Comparison of ENCODE assay signal across 19 mouse cellular contexts in the genomic region with DNA sequence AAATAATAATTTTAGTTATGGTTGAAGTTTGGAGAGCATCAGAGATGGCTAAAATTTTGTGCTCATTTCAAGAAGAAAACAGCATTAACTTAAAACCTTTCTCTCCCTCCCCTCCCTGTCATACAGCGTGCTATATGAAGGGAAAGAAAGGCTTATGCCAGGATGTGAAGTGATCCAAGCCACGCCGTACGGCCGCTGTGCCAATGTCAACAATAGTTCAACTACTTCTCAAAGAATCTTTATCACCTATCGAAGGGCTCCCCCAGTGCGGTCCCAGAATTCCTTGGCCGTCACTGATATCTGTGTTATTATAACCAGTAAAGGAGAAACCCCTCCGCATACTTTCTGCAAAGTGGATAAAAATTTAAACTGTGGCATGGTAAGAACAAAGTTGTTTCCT. TPM values are rescaled to one million over a fixed set of nuclear protein-coding genes. Genes with fewer than 3 reads are reported as not detected.
DNase-seq lines count a peak whose midpoint lies in the region; ATAC-seq and TF ChIP-seq lines count a peak whose summit lies in the region.
"Had no signal": no experiment of that assay in that cellular context is flagged by ENCODE, and none has a peak within 500 bp of the region (broad histone marks: within the 10 kb centered on the region; RNA-seq: fewer than 3 reads in every experiment).

No protein-coding gene starts in this region.

- H3K4me2 ChIP-seq in heart, embryonic 14.5 days (ENCODE audit: low read length) = no peak overlapping the region
- no peak overlapping the region for H3K4me2 ChIP-seq in lung, embryonic 14.5 days
- H3K4me2 ChIP-seq in stomach, embryonic 16.5 days (ENCODE audit: low read depth, low read length) = no peak overlapping the region
- no peak overlapping the region for H3K4me2 ChIP-seq in midbrain, embryonic 16.5 days (ENCODE audit: low read length)
- H3K4me2 ChIP-seq: forebrain, embryonic 13.5 days; hindbrain, embryonic 15.5 days; intestine, embryonic 15.5 days; limb, embryonic 13.5 days; liver, embryonic 15.5 days; midbrain, embryonic 12.5 days; neural tube, embryonic 12.5 days had no signal

- no peak overlapping the region for H3K4me3 ChIP-seq in heart, embryonic 14.5 days (ENCODE audit: control insufficient read depth in 1 of 2, insufficient read depth in 1 of 2, low read depth in 1 of 2, low read length in 2 of 2)
- H3K4me3 ChIP-seq in lung, embryonic 14.5 days (ENCODE audit: low read depth, low read length) = no peak overlapping the region
- H3K4me3 ChIP-seq in stomach, embryonic 16.5 days (replicated peaks; ENCODE audit: low read length) = no peak overlapping the region
- H3K4me3 ChIP-seq in midbrain, embryonic 16.5 days (ENCODE audit: low read depth, low read length) = no peak overlapping the region
- H3K4me3 ChIP-seq: forebrain, embryonic 13.5 days; hindbrain, embryonic 15.5 days; intestine, embryonic 15.5 days; limb, embryonic 13.5 days; liver, embryonic 15.5 days; midbrain, embryonic 12.5 days; neural tube, embryonic 12.5 days had no signal

- intact Hi-C loops in heart, postnatal 25 days (cut with DNase I) = no loop called here

- H3K9me3 ChIP-seq in heart, embryonic 14.5 days (ENCODE audit: control insufficient read depth, low read length) = no peaks in the 10 kb centered on the region
- no peaks in the 10 kb centered on the region for H3K9me3 ChIP-seq in lung, embryonic 14.5 days (ENCODE audit: low read depth, low read length)
- no peaks in the 10 kb centered on the region for H3K9me3 ChIP-seq in stomach, embryonic 16.5 days (replicated peaks; ENCODE audit: control insufficient read depth, low read length)
- no peaks in the 10 kb centered on the region for H3K9me3 ChIP-seq in midbrain, embryonic 16.5 days (replicated peaks; ENCODE audit: control insufficient read depth, low read length, poor library complexity, severe bottlenecking)
- H3K9me3 ChIP-seq: forebrain, embryonic 13.5 days; hindbrain, embryonic 15.5 days; intestine, embryonic 15.5 days; limb, embryonic 13.5 days; liver, embryonic 15.5 days; midbrain, embryonic 12.5 days; neural tube, embryonic 12.5 days had no signal

- H3K4me1 ChIP-seq in heart, embryonic 14.5 days (ENCODE audit: control insufficient read depth in 2 of 2, insufficient read depth in 2 of 2, low read length in 2 of 2) = 0 out of 4 replicates have a peak, but pooled peaks cover 0 to 3% of the 10 kb centered on the region in 2 experiments
- H3K4me1 ChIP-seq in lung, embryonic 14.5 days (ENCODE audit: insufficient read depth) = no peaks in the 10 kb centered on the region
- no peaks in the 10 kb centered on the region for H3K4me1 ChIP-seq in stomach, embryonic 16.5 days (ENCODE audit: control insufficient read depth, insufficient read depth, low read length)
- no peaks in the 10 kb centered on the region for H3K4me1 ChIP-seq in midbrain, embryonic 16.5 days (ENCODE audit: control insufficient read depth, insufficient read depth, low read length)
- H3K4me1 ChIP-seq: forebrain, embryonic 13.5 days; hindbrain, embryonic 15.5 days; intestine, embryonic 15.5 days; limb, embryonic 13.5 days; liver, embryonic 15.5 days; midbrain, embryonic 12.5 days; neural tube, embryonic 12.5 days had no signal

- 51% methylated on average over 9 of the region's 9 CpGs for WGBS in heart, embryonic 14.5 days
- WGBS in lung, embryonic 14.5 days = 45% methylated on average over 9 of the region's 9 CpGs
- 60% methylated on average over 9 of the region's 9 CpGs for WGBS in stomach, embryonic 16.5 days
- 92% methylated on average over 9 of the region's 9 CpGs for WGBS in midbrain, embryonic 16.5 days

- ATAC-seq in heart, embryonic 14.5 days (ENCODE audit: insufficient number of reproducible peaks, insufficient read depth, low FRiP score, low read depth) = peak; percentile 71
- ATAC-seq in lung, embryonic 14.5 days (ENCODE audit: insufficient read depth) = peak; percentile 54
- peak; percentile 37; the same call in 1 of the 2 replicates for ATAC-seq in stomach, embryonic 16.5 days (ENCODE audit: insufficient read depth, low FRiP score)
- no peak for ATAC-seq in midbrain, embryonic 16.5 days
- ATAC-seq: forebrain, embryonic 13.5 days; intestine, embryonic 15.5 days had no signal

- no peak for DNase-seq in heart, postnatal 25 days (ENCODE audit: low spot score)
- peak; percentile 6 for DNase-seq in ovary, postnatal 36 days (ENCODE audit: low spot score)
- DNase-seq in ovary, postnatal 14 days (ENCODE audit: low spot score) = no peak
- peak; percentile 60 for DNase-seq in lung, embryonic 14.5 days
- DNase-seq: cerebellum, adult 18-20 months; cerebellum, postnatal 36 days; gastrocnemius, postnatal 25 days; right cerebral cortex, postnatal 14 days; thymus, postnatal 14 days had no signal

- no peak overlapping the region for H3K9ac ChIP-seq in heart, embryonic 14.5 days (ENCODE audit: low read length)
- H3K9ac ChIP-seq in lung, embryonic 14.5 days = no peak overlapping the region
- no peak overlapping the region for H3K9ac ChIP-seq in stomach, embryonic 16.5 days (ENCODE audit: low read length)
- no peak overlapping the region for H3K9ac ChIP-seq in midbrain, embryonic 16.5 days (ENCODE audit: low read depth, low read length)
- H3K9ac ChIP-seq: forebrain, embryonic 13.5 days; hindbrain, embryonic 15.5 days; intestine, embryonic 15.5 days; limb, embryonic 13.5 days; liver, embryonic 15.5 days; midbrain, embryonic 12.5 days; neural tube, embryonic 12.5 days had no signal

- H3K27ac ChIP-seq in heart, embryonic 14.5 days (replicated peaks in 1 of 2; ENCODE audit: control insufficient read depth in 1 of 2, insufficient read depth in 1 of 2, low read depth in 2 of 2, low read length in 2 of 2) = no peak overlapping the region
- no peak overlapping the region for H3K27ac ChIP-seq in lung, embryonic 14.5 days (ENCODE audit: low read depth)
- H3K27ac ChIP-seq in stomach, embryonic 16.5 days (ENCODE audit: low read length) = no peak overlapping the region
- H3K27ac ChIP-seq in midbrain, embryonic 16.5 days (ENCODE audit: low read length) = no peak overlapping the region
- H3K27ac ChIP-seq: forebrain, embryonic 13.5 days; hindbrain, embryonic 15.5 days; intestine, embryonic 15.5 days; limb, embryonic 13.5 days; liver, embryonic 15.5 days; midbrain, embryonic 12.5 days; neural tube, embryonic 12.5 days had no signal

- TF ChIP-seq CTCF in lung, embryonic 14.5 days (IDR thresholded peaks at IDR 0.05; ENCODE audit: low read depth) = no peak

- peaks cover 33% of the 10 kb centered on the region for H3K36me3 ChIP-seq in heart, embryonic 14.5 days (ENCODE audit: control insufficient read depth, insufficient read depth, low read length)
- peaks cover 38% of the 10 kb centered on the region for H3K36me3 ChIP-seq in lung, embryonic 14.5 days (ENCODE audit: insufficient read depth)
- 0 out of 2 replicates have a peak, but pooled peaks cover 9% of the 10 kb centered on the region for H3K36me3 ChIP-seq in stomach, embryonic 16.5 days (ENCODE audit: control insufficient read depth, insufficient read depth, low read length)
- H3K36me3 ChIP-seq in midbrain, embryonic 16.5 days (ENCODE audit: control insufficient read depth, insufficient read depth, low read length) = peaks cover 4% of the 10 kb centered on the region
- H3K36me3 ChIP-seq: intestine, embryonic 15.5 days had no signal

- no peaks in the 10 kb centered on the region for H3K27me3 ChIP-seq in heart, embryonic 14.5 days (ENCODE audit: control insufficient read depth, insufficient read depth, low read length)
- no peaks in the 10 kb centered on the region for H3K27me3 ChIP-seq in lung, embryonic 14.5 days (ENCODE audit: insufficient read depth, low read length)
- H3K27me3 ChIP-seq in stomach, embryonic 16.5 days (ENCODE audit: control insufficient read depth, insufficient read depth, low read length) = no peaks in the 10 kb centered on the region
- H3K27me3 ChIP-seq in midbrain, embryonic 16.5 days (ENCODE audit: control insufficient read depth, insufficient read depth, low read depth, low read length) = no peaks in the 10 kb centered on the region
- H3K27me3 ChIP-seq: forebrain, embryonic 13.5 days; hindbrain, embryonic 15.5 days; intestine, embryonic 15.5 days; limb, embryonic 13.5 days; liver, embryonic 15.5 days; midbrain, embryonic 12.5 days; neural tube, embryonic 12.5 days had no signal

RNA-seq across cellular contexts. Expression of gene Dennd4c, which starts 29.2 kb away (rescaled TPM):
- 7.4 and 9.1 TPM in 2 replicates for polyA plus RNA-seq in heart, embryonic 14.5 days (2014; fragmentation: Nextera tagmentation; extraction: Ambion mirVana)
- 10 to 100 TPM; 33.7 to 34.7 TPM for total RNA-seq in heart, postnatal 25 days (2021)
- polyA plus RNA-seq in lung, embryonic 14.5 days (2014; fragmentation: Nextera tagmentation; extraction: Ambion mirVana) = 11.3 and 13.6 TPM in 2 replicates
- polyA plus RNA-seq in stomach, embryonic 16.5 days (2015; fragmentation: Nextera tagmentation; extraction: Ambion mirVana) = 6.9 and 9.0 TPM in 2 replicates
- polyA plus RNA-seq in midbrain, embryonic 16.5 days (2015; fragmentation: Nextera tagmentation; extraction: Ambion mirVana) = 2.1 and 3.9 TPM in 2 replicates

Comparison
In these comparisons a context has a peak if more than half of its experiments do, and no peak if none do; other contexts are left out.
1. DNase-seq: peak in ovary, postnatal 36 days (single experiment) and lung, embryonic 14.5 days (single experiment); none in heart, postnatal 25 days (single experiment) and ovary, postnatal 14 days (single experiment).